23 mouse cellular contexts compared by ENCODE assay signal in genomic region chr12:91626482-91626881, GRCm38 (mm10). TPM values are rescaled to one million over a fixed set of nuclear protein-coding genes. Genes with fewer than 3 reads are reported as not detected.
DNase-seq lines count a peak whose midpoint lies in the region; ATAC-seq lines count a peak whose summit lies in the region.
"Had no signal": no experiment of that assay in that cellular context is flagged by ENCODE, and none has a peak within 500 bp of the region (broad histone marks: within the 10 kb centered on the region; RNA-seq: fewer than 3 reads in every experiment).

No protein-coding gene starts in this region.

- H3K4me1 ChIP-seq in heart, embryonic 10.5 days: no peaks in the 10 kb centered on the region
- no peaks in the 10 kb centered on the region for H3K4me1 ChIP-seq in neural tube, embryonic 15.5 days
- H3K4me1 ChIP-seq: embryonic facial prominence, embryonic 15.5 days; forebrain, embryonic 15.5 days; heart, embryonic 13.5 days; hindbrain, embryonic 12.5 days had no signal

- H3K9me3 ChIP-seq in heart, embryonic 10.5 days: no peaks in the 10 kb centered on the region
- no peaks in the 10 kb centered on the region for H3K9me3 ChIP-seq in neural tube, embryonic 15.5 days (replicated peaks)
- H3K9me3 ChIP-seq: embryonic facial prominence, embryonic 15.5 days; forebrain, embryonic 15.5 days; G1E; heart, embryonic 13.5 days; hindbrain, embryonic 12.5 days had no signal

- H3K36me3 ChIP-seq in heart, embryonic 10.5 days: no peaks in the 10 kb centered on the region
- no peaks in the 10 kb centered on the region for H3K36me3 ChIP-seq in neural tube, embryonic 15.5 days
- H3K36me3 ChIP-seq: embryonic facial prominence, embryonic 15.5 days; forebrain, embryonic 15.5 days; G1E; heart, embryonic 13.5 days; hindbrain, embryonic 12.5 days had no signal

- H3K4me2 ChIP-seq in neural tube, embryonic 15.5 days: no peak overlapping the region
- H3K4me2 ChIP-seq: embryonic facial prominence, embryonic 15.5 days; forebrain, embryonic 15.5 days; heart, embryonic 13.5 days; hindbrain, embryonic 12.5 days had no signal

- no peak overlapping the region for H3K9ac ChIP-seq in neural tube, embryonic 15.5 days (replicated peaks)
- H3K9ac ChIP-seq: embryonic facial prominence, embryonic 15.5 days; forebrain, embryonic 15.5 days; heart, embryonic 13.5 days; hindbrain, embryonic 12.5 days had no signal

- peak; percentile 26 for DNase-seq in adrenal gland, adult 2 months
- DNase-seq in adrenal gland, postnatal 14 days: no peak
- peak; percentile 54 to 61 for DNase-seq in heart, adult 18-20 months
- no peak for DNase-seq in heart, embryonic 10.5 days (ENCODE audit: low spot score)
- DNase-seq in heart, adult 9 months (ENCODE audit: low spot score in 2 of 2): peak; percentile 13 to 53
- peak; percentile 17 for DNase-seq in heart, postnatal 4 days
- DNase-seq: B cell, adult 2 months; cerebellum, adult 2 months; cerebellum, postnatal 10 days; gastrocnemius, postnatal 10 days; kidney, adult 8-10 months had no signal

- H3K27ac ChIP-seq in heart, embryonic 10.5 days: no peak overlapping the region
- no peak overlapping the region for H3K27ac ChIP-seq in neural tube, embryonic 15.5 days (replicated peaks)
- H3K27ac ChIP-seq: embryonic facial prominence, embryonic 15.5 days; forebrain, embryonic 15.5 days; heart, embryonic 13.5 days; hindbrain, embryonic 12.5 days had no signal

- H3K4me3 ChIP-seq in heart, embryonic 10.5 days: no peak overlapping the region
- no peak overlapping the region for H3K4me3 ChIP-seq in neural tube, embryonic 15.5 days (replicated peaks)
- H3K4me3 ChIP-seq: embryonic facial prominence, embryonic 15.5 days; forebrain, embryonic 15.5 days; heart, embryonic 13.5 days; hindbrain, embryonic 12.5 days had no signal

- no peaks in the 10 kb centered on the region for H3K27me3 ChIP-seq in heart, embryonic 10.5 days (ENCODE audit: insufficient read depth, poor library complexity, severe bottlenecking)
- no peaks in the 10 kb centered on the region for H3K27me3 ChIP-seq in neural tube, embryonic 15.5 days (replicated peaks)
- H3K27me3 ChIP-seq: embryonic facial prominence, embryonic 15.5 days; forebrain, embryonic 15.5 days; heart, embryonic 13.5 days; hindbrain, embryonic 12.5 days; Patski had no signal

- no peak for ATAC-seq in neural tube, embryonic 15.5 days (ENCODE audit: low FRiP score)
- ATAC-seq: activated CD4-positive, CD25-positive, alpha-beta regulatory T cell, adult 4 months; CD4-positive, CD25-positive, alpha-beta regulatory T cell, adult 4 months; forebrain, embryonic 15.5 days; hindbrain, embryonic 16.5 days; inflammation-experienced regulatory T-cells, adult 6 months; intestine, postnatal 0 days; Patski had no signal

- WGBS in heart, embryonic 10.5 days: 81% methylated on average over 5 of the region's 5 CpGs
- 92% methylated on average over 5 of the region's 5 CpGs for WGBS in neural tube, embryonic 15.5 days

RNA-seq across cellular contexts. Expression of gene Gtf2a1, which starts 36.2 kb away (rescaled TPM):
- total RNA-seq in adrenal gland, adult 2 months (2021): 10 to 100 TPM; 39.3 to 44.5 TPM
- polyA plus RNA-seq in adrenal gland, adult 2 months (2012; rRNA removed): 11.9 and 13.4 TPM in 2 replicates
- total RNA-seq in adrenal gland, postnatal 14 days (2021): 39.4 and 40.6 TPM in 2 replicates
- total RNA-seq in heart, adult 18-20 months (2021): 10 to 100 TPM; 23.1 to 29.9 TPM
- 32.0 and 42.3 TPM in 2 replicates for polyA plus RNA-seq in heart, embryonic 10.5 days (2016; fragmentation: Nextera tagmentation; extraction: Ambion mirVana)
- total RNA-seq in heart, postnatal 4 days (2021): 10 to 100 TPM; 32.6 to 33.3 TPM
- 53.3 and 54.9 TPM in 2 replicates for polyA plus RNA-seq in neural tube, embryonic 15.5 days (2015; fragmentation: Nextera tagmentation; extraction: Ambion mirVana)

Comparison
In these comparisons a context has a peak if more than half of its experiments do, and no peak if none do; other contexts are left out.
1. DNase-seq: peak in adrenal gland, adult 2 months (single experiment), heart, adult 18-20 months (2 of 2), heart, adult 9 months (2 of 2) and heart, postnatal 4 days (single experiment); none in adrenal gland, postnatal 14 days (single experiment) and heart, embryonic 10.5 days (single experiment).